Mouse (Mus musculus) kidney, postnatal 4 days (tissue): ENCODE data around the gene 2310061I04Rik.

Experiments used
- DNase-seq, 2 experiments: peaks; one replicate each; pipeline ENCODE4 v3.0.0; 2021; ENCODE audit warnings: mixed read lengths in 2 of 2

Gene 2310061I04Rik

GRCm38 (mm10) chr17:35869346-35870067 is 27.7 kb downstream of the 2310061I04Rik start:
- DNase-seq, result peak; percentile 53 to 67

DNA sequence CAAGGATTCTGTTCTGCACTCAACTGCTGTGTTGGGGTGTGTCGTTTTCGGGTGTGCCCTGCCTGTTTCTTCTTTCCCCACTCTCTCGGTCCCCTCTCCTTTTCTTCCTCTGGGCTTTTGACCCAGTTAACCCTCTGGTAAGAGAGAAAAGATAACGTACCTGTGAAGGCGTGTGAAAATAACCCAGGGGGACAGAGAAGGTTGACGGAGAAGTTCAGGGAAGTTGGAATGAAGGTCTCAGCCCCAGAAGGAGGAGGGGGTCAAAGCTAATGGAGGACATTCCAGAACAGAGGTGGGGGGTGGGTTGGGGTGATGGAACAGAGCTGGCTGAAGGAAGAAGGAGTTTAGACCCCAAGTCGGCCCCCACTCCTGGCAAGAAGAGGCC is 28.3 kb downstream of the 2310061I04Rik start:
- no peak for DNase-seq

DNA sequence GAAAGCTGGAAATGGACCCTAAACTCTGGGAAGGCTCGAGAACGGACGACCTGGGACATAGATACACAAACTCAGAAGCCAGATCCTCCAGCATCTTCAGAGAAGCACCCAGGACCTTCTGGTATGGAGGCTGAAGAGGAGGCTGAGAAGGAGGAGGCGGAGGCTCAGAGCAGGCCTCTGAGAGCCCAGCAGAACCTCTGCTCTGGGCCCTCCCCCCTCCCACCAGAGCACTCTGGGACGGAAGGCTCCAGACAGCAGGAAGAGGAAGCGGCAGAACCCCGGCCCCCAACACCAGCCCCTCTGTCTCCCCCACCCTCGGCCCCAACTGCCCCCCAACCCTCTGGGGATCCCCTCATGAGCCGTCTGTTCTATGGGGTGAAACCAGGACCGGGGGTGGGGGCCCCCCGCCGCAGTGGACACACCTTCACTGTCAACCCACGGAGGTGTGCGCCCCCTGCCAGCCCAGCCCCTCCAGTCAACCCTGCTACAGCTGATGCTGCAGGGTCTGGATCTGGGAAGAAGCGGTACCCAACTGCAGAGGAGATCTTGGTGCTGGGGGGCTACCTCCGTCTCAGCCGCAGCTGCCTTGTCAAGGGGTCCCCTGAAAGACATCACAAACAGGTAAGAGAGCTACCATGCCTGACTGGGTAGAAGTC is 28.9 kb downstream of the 2310061I04Rik start:
- DNase-seq, result peak; percentile 33 to 60

GRCm38 (mm10) chr17:35866911-35867890 is 30.0 kb downstream of the 2310061I04Rik start:
- peak; percentile 44 to 64 for DNase-seq

DNA sequence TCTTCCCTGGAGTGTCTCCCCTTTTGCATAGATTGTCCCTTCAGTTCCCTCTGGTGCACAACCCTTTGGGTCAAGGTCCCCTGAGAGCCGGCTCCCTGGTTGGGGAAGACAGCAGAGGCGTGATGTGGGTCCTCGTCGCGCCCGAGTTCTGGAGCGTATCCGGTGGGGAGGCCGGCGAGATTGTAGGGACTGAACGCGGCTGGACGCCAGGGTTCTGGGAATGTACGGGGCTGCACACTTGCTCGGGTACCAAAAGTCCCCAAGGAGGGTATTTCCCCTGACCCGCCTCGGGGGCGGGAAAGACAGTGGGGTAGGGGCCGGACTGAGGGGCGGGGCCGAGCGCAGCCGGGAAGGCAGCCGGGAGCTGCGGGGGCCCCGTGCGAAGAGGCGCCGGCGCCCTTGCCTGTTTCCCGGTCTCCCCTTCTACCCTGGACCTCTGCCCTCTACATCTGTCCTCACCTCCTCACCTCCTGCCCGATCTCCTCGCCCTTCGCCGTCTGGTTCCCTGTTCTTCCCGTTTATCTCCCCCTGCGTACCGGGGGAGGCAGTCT is 30.9 kb downstream of the 2310061I04Rik start:
- peak; percentile 77 to 83 for DNase-seq

DNA sequence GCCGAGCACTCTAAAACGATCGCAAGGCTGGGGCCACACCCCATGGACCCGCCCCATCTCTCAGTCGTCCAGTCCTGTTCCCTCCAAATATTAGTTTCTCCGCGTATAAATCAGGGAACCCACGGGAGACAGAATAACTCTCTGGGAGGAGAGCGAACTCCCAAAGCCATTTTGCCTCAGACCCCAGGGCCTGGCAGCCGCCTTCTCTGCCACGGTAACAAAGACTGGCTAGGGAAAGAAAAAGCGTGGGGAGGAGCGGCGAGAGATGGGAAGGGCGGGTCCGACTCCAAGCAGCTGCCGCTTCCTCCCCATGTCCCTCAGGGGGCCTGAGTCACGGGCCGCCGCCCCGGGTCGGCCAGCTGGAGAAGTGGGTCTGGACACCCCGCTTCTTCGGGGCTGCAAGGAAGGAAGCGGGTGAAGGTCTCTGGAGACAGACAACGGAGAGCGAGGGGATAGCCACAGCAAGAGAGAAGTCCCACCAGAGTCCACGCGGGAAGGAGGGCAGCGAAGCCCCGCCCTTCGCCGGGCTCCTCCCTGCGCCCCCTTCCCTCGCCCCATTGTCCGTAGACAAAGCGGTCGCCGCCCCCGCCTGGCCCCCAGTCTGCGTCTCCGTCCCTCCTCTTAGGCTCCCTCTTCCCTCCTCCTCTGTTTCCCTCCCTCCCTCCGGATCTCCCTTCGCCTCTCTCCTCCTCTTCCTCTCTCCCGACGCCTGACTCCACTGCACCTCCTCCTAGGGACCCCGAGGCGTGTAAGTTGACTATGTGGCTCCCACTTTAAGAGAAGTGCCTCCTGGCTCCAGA is 31.6 kb downstream of the 2310061I04Rik start, which contains the start of gene Ppp1r18:
Gene Ppp1r18 (plus strand): TSS at position 113 of the 800 bp plus-strand sequence.
- DNase-seq, result peak; percentile 86 to 90

- peak in 1 of 2 experiments; percentile 18 for DNase-seq
These were observed 32.3 kb downstream of the 2310061I04Rik start for GRCm38 (mm10) chr17:35864832-35865353.

DNA sequence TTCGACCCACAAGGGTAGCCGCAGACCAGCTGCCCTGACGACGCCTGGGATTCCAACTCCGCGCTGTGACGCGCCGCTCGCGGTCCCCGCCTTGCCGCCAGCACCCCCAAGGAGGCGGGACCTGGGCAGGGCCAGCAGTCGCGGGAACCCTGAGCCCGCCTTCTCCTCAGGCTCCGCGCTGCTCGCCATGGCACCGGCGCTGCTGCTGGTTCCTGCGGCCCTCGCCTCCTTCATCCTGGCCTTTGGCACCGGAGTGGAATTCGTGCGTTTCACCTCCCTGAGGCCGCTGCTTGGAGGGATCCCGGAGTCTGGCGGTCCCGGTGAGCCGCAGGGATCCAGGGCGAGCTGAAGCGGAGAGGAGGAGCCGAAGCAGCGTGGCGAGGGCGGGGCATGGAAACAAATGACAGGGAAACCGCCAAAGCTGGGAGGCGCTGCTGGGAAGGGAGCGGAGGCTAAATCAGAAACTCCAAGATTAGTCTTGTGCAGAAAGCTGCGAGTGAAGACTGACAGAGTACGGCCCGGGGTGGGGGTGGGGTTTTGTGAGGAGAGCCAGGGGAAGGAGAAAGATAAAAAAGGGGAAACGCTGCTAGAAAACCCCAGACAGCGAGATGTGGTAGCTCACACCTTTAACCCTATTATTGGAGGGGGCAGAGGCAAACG is 35.9 kb downstream of the 2310061I04Rik start, which contains the start of gene Nrm:
Gene Nrm (plus strand): TSS at position 121 of the 660 bp plus-strand sequence.
- DNase-seq, result peak; percentile 92 to 95

- DNase-seq, result no peak
These were observed 36.4 kb downstream of the 2310061I04Rik start for GRCm38 (mm10) chr17:35860831-35861197.

GRCm38 (mm10) chr17:35859835-35860234 is 37.4 kb downstream of the 2310061I04Rik start:
- DNase-seq, result no peak

DNA sequence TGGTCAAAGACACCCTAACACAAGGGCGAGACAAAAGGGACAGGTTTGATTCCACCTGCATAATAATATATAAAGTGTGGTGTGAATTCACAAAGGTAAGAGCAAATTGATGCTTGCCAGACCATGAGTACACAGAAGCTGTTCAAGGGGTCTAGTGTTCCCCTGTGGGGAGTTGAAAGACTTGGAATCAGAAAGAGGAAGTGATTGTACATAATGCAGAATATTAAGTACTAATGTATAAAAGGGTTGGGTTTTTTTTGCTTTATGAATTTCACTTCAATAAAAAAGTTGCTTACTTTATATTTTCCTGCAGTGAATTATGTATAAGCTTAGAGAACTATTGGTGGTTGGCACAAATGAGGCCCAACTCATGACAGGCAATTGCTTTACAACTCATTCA is 37.9 kb downstream of the 2310061I04Rik start:
- DNase-seq, result no peak

DNA sequence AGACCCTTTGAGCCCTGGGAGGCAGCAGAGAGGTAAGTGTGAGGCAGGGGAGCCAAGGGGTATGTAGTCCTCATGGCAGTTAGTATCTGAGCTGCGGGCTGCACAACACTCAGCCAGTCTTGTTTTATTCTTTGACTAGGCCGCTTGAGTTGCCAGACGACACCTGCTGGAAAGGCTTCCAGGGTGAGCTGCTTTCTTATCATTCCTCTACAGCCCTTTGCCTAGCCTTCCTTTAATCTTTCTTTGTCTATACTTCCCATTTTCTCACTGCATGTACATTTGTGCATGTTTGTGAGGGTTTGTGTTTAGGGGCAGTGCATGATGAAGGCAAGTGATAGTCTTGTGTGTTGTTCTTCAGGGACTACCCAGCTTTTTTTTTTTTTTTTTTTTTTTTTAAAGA is 46.3 kb downstream of the 2310061I04Rik start:
- DNase-seq, result no peak

DNA sequence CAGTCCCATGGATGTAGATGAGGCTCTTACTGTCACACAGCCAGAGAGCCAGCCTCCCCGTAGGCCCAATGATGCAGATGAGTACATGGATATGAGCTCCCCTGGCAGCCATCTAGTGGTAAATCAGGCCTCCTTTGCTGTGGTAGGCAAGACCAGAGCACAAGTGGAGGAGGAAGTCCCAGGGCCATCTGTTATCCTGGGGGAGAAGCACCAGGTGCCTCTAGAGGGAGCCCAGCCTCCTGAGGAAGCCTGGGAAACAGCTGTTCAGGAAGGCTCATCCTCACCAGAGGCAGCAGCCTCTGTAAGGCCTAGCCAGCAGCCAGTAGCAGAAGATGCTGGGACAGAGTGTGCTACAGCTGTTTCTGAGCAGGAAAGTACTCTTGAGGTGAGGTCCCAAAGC is 49.1 kb downstream of the 2310061I04Rik start:
- DNase-seq, result peak in 1 of 2 experiments; percentile 56

DNA sequence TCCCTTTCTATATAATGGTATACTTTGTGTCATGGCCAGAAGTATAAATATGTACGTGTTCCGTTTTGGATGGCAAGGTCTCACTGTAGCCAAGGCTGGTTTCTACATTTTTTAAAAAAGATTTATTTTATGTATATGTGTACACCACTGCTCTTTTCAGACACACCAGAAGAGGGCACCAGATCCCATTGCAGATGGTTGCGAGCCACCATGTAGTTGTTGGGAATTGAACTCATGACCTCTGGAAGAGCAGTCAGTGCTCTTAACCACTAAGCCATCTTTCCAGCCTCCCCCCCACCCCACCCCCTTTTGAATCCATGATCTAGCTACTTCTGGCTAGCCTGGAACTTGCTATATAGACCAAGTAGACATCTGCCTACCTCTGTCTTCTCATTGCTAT is 53.7 kb downstream of the 2310061I04Rik start:
- DNase-seq, result no peak
